Mouse (Mus musculus): ENCODE data around the gene Btf3.

GRCm38 (mm10) chr13:98313631-98314030 lies 3.2 kb downstream of the Btf3 start:
- no peak for TF ChIP-seq ZNF384 (IDR thresholded peaks at IDR 0.05; ENCODE audit: low read depth, low read length)
- no peak for TF ChIP-seq CHD2 (IDR thresholded peaks at IDR 0.05; ENCODE audit: low read depth, low read length)
